Mouse (Mus musculus): ENCODE measurements around the gene Atp8b4. TPM values are rescaled to one million over a fixed set of nuclear protein-coding genes. Genes with fewer than 3 reads are reported as not detected.
A peak's percentile ranks its signal among the peaks of the same experiment; 100 is the strongest.

Atp8b4 gene
- polyA plus RNA-seq, 1 experiment from 2014 or later, result 0.05 TPM

GRCm38 (mm10) chr2:126450937-126451302, 49.6 kb downstream of the Atp8b4 start:
- no peaks in the 10 kb centered on the region for H3K36me3 ChIP-seq
- no peak for DNase-seq (ENCODE audit: low spot score)
- peaks cover 12% of the 10 kb centered on the region for H3K4me1 ChIP-seq
- WGBS, result 71% methylated on average over 7 of the region's 7 CpGs
- H3K9me3 ChIP-seq, result no peaks in the 10 kb centered on the region
- no peak overlapping the region for H3K4me3 ChIP-seq
- H3K27ac ChIP-seq, result peak overlapping the region; percentile 84
- no peaks in the 10 kb centered on the region for H3K27me3 ChIP-seq (ENCODE audit: insufficient read depth, poor library complexity, severe bottlenecking)

GRCm38 (mm10) chr2:126450210-126450936, 50.1 kb downstream of the Atp8b4 start:
- H3K9me3 ChIP-seq, result no peaks in the 10 kb centered on the region
- no peak for DNase-seq (ENCODE audit: low spot score)
- H3K27ac ChIP-seq, result peak overlapping the region; percentile 84
- no peak overlapping the region for H3K4me3 ChIP-seq
- peaks cover 12% of the 10 kb centered on the region for H3K4me1 ChIP-seq
- H3K27me3 ChIP-seq (ENCODE audit: insufficient read depth, poor library complexity, severe bottlenecking), result no peaks in the 10 kb centered on the region
- WGBS, result 63% methylated on average over 14 of the region's 14 CpGs
- H3K36me3 ChIP-seq, result no peaks in the 10 kb centered on the region

GRCm38 (mm10) chr2:126445039-126445438, 55.4 kb downstream of the Atp8b4 start:
- WGBS, result 42% methylated on average over 6 of the region's 6 CpGs
- no peak overlapping the region for H3K4me3 ChIP-seq
- H3K9me3 ChIP-seq, result no peaks in the 10 kb centered on the region
- no peak for DNase-seq (ENCODE audit: low spot score)
- H3K27ac ChIP-seq, result no peak overlapping the region
- no peaks in the 10 kb centered on the region for H3K27me3 ChIP-seq (ENCODE audit: insufficient read depth, poor library complexity, severe bottlenecking)
- H3K36me3 ChIP-seq, result no peaks in the 10 kb centered on the region
- peaks cover 7% of the 10 kb centered on the region; the same call in 1 of the 2 replicates for H3K4me1 ChIP-seq

GRCm38 (mm10) chr2:126441586-126441985, 58.9 kb downstream of the Atp8b4 start:
- H3K27ac ChIP-seq, result no peak overlapping the region
- H3K9me3 ChIP-seq, result no peaks in the 10 kb centered on the region
- no peak for DNase-seq (ENCODE audit: low spot score)
- no peaks in the 10 kb centered on the region for H3K36me3 ChIP-seq
- H3K4me1 ChIP-seq, result peaks cover 4% of the 10 kb centered on the region; the same call in 1 of the 2 replicates
- no peaks in the 10 kb centered on the region for H3K27me3 ChIP-seq (ENCODE audit: insufficient read depth, poor library complexity, severe bottlenecking)
- no peak overlapping the region for H3K4me3 ChIP-seq
- WGBS, result 62% methylated on average over 4 of the region's 4 CpGs

GRCm38 (mm10) chr2:126434712-126435111, 65.8 kb downstream of the Atp8b4 start:
- WGBS, result 73% methylated on average over 1 of the region's 1 CpGs
- H3K36me3 ChIP-seq, result no peaks in the 10 kb centered on the region
- DNase-seq (ENCODE audit: low spot score), result no peak

DNA sequence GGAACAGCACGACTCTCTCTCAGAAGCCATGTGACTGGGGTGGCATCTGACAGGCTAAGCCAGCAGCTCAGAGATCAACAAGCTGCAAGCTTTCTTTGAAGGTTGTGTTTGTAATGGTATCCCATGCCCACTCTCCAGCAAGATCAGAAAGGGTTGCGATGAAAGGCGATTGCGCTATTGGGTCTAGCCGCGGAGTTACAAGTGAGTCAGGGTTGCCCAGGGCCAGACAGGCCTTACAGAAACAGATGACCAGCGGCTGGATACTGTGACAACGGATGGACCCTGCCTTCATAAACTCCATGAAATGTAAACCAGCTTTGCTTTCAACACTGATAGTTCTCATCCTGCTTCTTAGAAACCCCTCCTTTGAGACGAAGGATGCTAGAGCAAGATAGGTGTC, 66.2 kb downstream of the Atp8b4 start:
- Histone ChIP-seq H3K27ac (no peak overlapping the region), H3K4me3 (no peak overlapping the region), H3K36me3 (no peaks in the 10 kb centered on the region), H3K4me1 (no peaks in the 10 kb centered on the region), H3K27me3 (ENCODE audit: insufficient read depth, poor library complexity, severe bottlenecking) (no peaks in the 10 kb centered on the region), H3K9me3 (no peaks in the 10 kb centered on the region)
- no peak for DNase-seq (ENCODE audit: low spot score)
- WGBS, result 86% methylated on average over 9 of the region's 9 CpGs

More at GRCm38 (mm10) chr2:126434712-126435111, 65.8 kb downstream of the Atp8b4 start:
- no peak overlapping the region for H3K27ac ChIP-seq
- H3K4me3 ChIP-seq, result no peak overlapping the region
- H3K9me3 ChIP-seq, result no peaks in the 10 kb centered on the region
- H3K27me3 ChIP-seq (ENCODE audit: insufficient read depth, poor library complexity, severe bottlenecking), result no peaks in the 10 kb centered on the region
- no peaks in the 10 kb centered on the region for H3K4me1 ChIP-seq

DNA sequence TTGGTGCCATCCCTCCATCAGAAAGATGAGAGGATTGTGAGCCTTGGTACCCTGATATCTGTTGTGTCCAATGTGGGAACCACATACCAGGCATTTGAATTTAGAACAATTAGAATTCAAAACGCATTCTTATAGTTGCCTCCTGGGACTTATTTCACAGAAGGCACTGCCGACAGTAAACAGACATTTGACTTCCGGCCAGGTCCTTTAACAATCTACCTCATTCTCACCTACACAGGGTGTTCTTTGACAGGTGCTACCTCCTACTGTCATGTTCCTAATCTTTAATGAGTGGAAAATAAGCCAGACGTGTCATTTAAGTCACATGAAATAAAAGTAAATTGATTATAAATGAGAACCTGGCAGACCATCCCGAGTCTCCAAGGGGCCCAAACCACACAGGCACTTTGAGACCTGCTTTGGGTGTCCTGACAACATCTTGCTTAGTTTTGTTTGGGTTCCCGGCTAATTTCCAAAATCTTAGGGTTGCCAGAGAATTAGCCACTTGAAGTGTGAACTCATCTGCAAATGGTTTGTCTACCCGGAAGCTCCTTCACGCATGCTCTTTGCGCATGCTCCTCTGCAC, 67.9 kb downstream of the Atp8b4 start:
- H3K27me3 ChIP-seq (ENCODE audit: insufficient read depth, poor library complexity, severe bottlenecking), result no peaks in the 10 kb centered on the region
- WGBS, result 77% methylated on average over 9 of the region's 9 CpGs
- H3K4me3 ChIP-seq, result no peak overlapping the region
- H3K36me3 ChIP-seq, result no peaks in the 10 kb centered on the region
- no peaks in the 10 kb centered on the region for H3K9me3 ChIP-seq
- no peak overlapping the region for H3K27ac ChIP-seq
- DNase-seq (ENCODE audit: low spot score), result no peak
- no peaks in the 10 kb centered on the region for H3K4me1 ChIP-seq

DNA sequence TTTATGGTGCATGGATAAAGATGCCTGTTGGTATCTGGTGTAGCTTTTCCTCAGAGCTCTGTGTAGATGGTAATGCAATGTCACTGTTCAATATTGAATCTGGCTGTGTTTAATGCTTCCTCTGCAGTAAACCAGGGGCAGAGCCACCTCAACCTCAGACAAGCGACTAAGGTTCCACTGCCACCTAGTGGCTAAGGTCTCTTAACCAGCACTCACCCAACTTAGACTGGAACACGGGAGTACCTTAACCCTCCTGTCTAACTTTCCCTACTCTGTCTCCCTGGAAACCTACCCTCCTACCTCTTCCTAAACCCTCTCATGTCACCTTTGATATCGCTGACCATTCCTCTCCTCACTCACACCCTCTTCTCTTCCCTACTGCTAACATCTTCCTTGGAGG, 71.2 kb downstream of the Atp8b4 start:
- no peak for DNase-seq (ENCODE audit: low spot score)

GRCm38 (mm10) chr2:126425223-126425622, 75.3 kb downstream of the Atp8b4 start:
- DNase-seq (ENCODE audit: low spot score), result no peak
- Histone ChIP-seq H3K27ac (no peak overlapping the region), H3K4me3 (no peak overlapping the region), H3K4me1 (no peaks in the 10 kb centered on the region), H3K36me3 (no peaks in the 10 kb centered on the region), H3K9me3 (no peaks in the 10 kb centered on the region), H3K27me3 (ENCODE audit: insufficient read depth, poor library complexity, severe bottlenecking) (no peaks in the 10 kb centered on the region)
- WGBS, result 88% methylated on average over 3 of the region's 3 CpGs

More for the DNA sequence above, 71.2 kb downstream of the Atp8b4 start:
- Histone ChIP-seq H3K36me3 (no peaks in the 10 kb centered on the region), H3K27me3 (ENCODE audit: insufficient read depth, poor library complexity, severe bottlenecking) (no peaks in the 10 kb centered on the region), H3K4me1 (no peaks in the 10 kb centered on the region), H3K4me3 (no peak overlapping the region), H3K27ac (no peak overlapping the region), H3K9me3 (no peaks in the 10 kb centered on the region)
- 11% methylated on average over 3 of the region's 3 CpGs for WGBS

GRCm38 (mm10) chr2:126424714-126425113, 75.8 kb downstream of the Atp8b4 start:
- Histone ChIP-seq H3K4me3 (no peak overlapping the region), H3K27me3 (ENCODE audit: insufficient read depth, poor library complexity, severe bottlenecking) (no peaks in the 10 kb centered on the region), H3K4me1 (no peaks in the 10 kb centered on the region), H3K27ac (no peak overlapping the region), H3K36me3 (no peaks in the 10 kb centered on the region), H3K9me3 (no peaks in the 10 kb centered on the region)
- WGBS, result 90% methylated on average over 8 of the region's 8 CpGs
- DNase-seq (ENCODE audit: low spot score), result no peak

GRCm38 (mm10) chr2:126420901-126421300, 79.6 kb downstream of the Atp8b4 start:
- H3K36me3 ChIP-seq, result no peaks in the 10 kb centered on the region
- H3K4me3 ChIP-seq, result no peak overlapping the region
- H3K9me3 ChIP-seq, result no peaks in the 10 kb centered on the region
- DNase-seq (ENCODE audit: low spot score), result no peak
- WGBS, result 87% methylated on average over 2 of the region's 2 CpGs
- H3K27ac ChIP-seq, result no peak overlapping the region
- H3K4me1 ChIP-seq, result no peaks in the 10 kb centered on the region
- no peaks in the 10 kb centered on the region for H3K27me3 ChIP-seq (ENCODE audit: insufficient read depth, poor library complexity, severe bottlenecking)

- Histone ChIP-seq H3K9me3 (no peaks in the 10 kb centered on the region), H3K27ac (no peak overlapping the region), H3K4me1 (no peaks in the 10 kb centered on the region), H3K4me3 (no peak overlapping the region), H3K27me3 (ENCODE audit: insufficient read depth, poor library complexity, severe bottlenecking) (no peaks in the 10 kb centered on the region), H3K36me3 (no peaks in the 10 kb centered on the region)
- 87% methylated on average over 3 of the region's 3 CpGs for WGBS
- no peak for DNase-seq (ENCODE audit: low spot score)
Measured at GRCm38 (mm10) chr2:126418916-126419315, 81.6 kb downstream of the Atp8b4 start.

DNA sequence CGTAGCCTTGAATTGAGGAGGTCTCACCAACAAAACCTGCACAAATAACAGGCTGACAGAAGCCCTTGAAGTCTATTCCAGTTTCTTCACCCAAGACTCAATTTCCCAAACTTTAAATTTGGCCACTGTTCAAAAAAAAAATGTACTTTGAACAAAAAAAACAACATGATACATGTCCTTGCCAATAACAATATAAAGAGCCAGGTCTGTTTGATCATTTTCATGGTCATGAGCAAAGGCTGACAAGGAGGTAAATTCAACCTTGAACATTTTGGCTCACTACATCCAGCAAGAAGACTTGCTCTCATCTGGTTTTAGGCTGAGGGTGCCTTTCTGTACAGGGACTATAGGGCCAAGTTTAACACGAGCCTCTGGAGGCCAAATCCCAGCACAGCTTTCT, 83.7 kb downstream of the Atp8b4 start:
- Histone ChIP-seq H3K27ac (no peak overlapping the region), H3K9me3 (no peaks in the 10 kb centered on the region), H3K4me3 (no peak overlapping the region), H3K36me3 (no peaks in the 10 kb centered on the region), H3K4me1 (no peaks in the 10 kb centered on the region), H3K27me3 (ENCODE audit: insufficient read depth, poor library complexity, severe bottlenecking) (no peaks in the 10 kb centered on the region)
- DNase-seq (ENCODE audit: low spot score), result no peak
- 80% methylated on average over 2 of the region's 2 CpGs for WGBS

Data from heart, embryonic 10.5 days (tissue).